Mouse (Mus musculus): ENCODE data around the gene Slc29a4.

The Slc29a4 gene

DNA sequence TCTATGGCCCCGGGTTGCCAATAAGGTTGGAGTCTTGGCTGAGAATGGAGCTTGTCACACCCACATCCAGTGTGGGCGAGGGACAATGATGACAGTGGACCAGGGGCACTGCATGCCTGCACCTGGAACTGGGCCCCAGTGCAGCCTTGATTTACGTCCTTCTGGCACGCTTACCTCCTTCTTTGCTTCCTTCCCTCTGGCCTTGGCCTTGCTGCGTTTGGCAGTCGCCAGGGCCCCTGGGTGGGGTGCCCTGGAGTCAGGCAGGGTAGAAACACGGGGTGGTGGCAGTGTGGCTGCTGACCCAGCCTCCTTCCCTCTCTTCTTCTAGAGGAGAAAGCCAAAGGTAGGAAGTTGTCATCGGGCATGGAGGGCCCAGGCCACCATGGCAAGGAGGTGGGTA lies 47.6 kb downstream of the Slc29a4 start:
- DNase-seq (ENCODE audit: low read depth, low spot score) = no peak

DNA sequence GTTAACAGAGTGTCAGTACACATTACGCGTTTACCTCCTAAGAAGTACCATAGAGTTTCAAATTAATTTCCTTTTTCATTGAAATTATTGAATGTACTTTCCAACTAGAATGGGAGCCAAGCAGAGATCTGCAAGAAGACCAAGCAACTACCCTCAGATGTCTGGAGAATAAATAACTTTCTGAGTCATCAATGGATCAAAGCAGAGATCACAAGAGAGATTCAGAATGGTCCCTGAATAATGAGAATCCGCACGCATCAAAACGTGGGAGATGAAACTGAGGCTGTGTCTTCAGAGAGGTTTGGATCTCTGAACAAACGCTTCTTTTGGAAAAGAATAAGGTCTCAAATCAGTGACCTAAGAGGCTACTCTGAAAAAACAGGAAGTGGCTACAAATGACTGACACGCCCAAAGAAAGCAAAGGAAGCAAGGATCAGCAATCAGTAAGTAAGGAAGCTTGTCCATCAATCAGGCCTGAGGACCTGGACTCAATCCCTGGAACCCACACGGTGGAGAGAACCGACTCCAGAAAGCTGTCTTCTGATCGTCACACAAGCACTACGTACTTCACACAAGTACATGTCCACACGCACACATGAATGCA lies 54.8 kb downstream of the Slc29a4 start:
- DNase-seq (ENCODE audit: low read depth, low spot score) = no peak

DNA sequence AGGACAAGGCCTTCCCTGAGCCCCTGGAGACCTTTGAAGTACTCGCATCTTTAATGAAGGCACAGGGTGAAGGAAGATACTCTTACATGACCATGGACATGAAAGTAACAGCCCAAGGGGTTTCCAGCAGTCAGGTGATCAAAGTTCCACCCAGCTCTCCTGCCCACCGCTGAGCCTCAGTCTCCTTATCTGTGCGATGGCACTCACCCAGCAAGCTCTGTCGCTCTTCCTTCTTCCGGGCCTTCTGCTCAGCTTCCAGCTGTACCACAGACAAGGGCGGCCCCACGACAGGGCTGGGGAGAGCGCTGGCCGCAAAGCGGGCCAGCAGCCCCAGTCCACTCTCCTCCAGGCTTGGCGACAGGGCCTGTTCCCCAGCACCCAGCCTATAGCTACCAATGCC lies 57.9 kb downstream of the Slc29a4 start:
- no peak for DNase-seq (ENCODE audit: low read depth, low spot score)

DNA sequence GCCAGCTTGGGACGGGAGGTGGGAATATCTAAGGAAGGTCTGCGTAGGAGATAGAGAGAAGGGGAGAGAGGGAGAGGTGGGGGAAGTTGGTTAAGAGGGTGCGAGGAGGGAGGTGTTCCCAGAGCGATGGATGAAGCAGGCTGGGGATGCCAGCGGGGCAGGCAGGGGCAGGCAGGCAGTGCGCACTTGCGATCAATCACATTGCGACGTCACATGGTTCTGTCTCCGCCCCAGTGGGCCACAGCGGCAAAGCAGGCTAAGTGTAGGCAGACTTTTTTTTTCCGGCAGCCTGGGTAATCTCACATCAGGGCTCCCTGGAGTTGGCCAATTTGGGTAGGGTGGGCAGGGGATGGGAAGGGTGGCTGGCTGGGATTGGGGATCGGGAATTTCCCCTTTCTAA lies 59.9 kb downstream of the Slc29a4 start:
- DNase-seq (ENCODE audit: low read depth, low spot score) = no peak

DNA sequence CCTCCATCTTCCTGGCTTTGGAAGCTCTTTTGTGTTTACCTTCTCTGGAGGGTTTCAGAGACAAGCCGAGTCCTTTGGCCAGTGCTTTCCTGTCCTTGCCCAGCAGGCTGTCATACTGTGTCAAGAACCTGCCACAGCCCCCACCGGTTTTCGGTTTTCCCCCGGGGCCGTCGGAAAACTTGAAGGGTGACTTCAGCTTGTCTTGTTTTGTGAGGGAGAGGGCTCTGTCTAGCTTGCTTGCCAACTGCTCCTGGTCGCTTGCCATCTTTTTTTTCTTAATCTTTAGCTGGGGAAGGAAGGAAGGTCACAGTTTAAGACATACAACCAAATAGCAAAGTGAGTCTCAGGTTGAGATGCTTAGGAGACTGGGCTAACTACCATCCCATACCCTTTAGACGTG lies 67.5 kb downstream of the Slc29a4 start:
- no peak for DNase-seq (ENCODE audit: low read depth, low spot score)

DNA sequence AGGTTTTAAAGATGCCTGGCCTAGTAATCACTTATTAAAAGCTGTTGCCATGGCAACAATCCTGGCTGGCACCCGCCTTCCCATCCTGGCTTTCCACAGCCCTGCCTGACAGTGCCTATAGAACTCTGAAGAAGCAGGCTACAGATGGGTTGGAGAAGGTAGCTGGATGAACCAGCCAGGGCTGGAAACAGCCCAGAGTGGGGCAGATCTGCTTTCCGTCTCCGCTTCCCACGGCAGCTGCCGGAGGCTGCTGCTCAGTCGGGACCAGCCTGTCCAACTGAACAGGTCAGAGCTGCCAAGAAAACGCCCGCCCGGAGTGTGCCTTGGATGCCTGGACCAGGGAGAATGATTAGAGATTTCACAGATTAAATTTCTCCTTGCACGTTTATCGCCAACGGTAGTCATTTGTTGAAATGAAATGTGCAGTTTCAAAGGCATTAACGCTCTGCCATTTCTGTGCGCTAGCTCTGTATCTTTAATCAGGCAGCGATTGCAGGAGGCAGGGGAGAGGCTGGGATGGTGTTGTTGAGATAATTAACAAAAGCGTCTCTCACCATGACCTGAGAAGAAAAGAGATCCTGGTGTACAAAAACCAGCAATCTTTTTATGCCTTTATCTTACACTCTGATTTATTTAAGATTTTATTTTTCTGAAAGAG lies 69.1 kb downstream of the Slc29a4 start:
- no peak for DNase-seq (ENCODE audit: low read depth, low spot score)

DNA sequence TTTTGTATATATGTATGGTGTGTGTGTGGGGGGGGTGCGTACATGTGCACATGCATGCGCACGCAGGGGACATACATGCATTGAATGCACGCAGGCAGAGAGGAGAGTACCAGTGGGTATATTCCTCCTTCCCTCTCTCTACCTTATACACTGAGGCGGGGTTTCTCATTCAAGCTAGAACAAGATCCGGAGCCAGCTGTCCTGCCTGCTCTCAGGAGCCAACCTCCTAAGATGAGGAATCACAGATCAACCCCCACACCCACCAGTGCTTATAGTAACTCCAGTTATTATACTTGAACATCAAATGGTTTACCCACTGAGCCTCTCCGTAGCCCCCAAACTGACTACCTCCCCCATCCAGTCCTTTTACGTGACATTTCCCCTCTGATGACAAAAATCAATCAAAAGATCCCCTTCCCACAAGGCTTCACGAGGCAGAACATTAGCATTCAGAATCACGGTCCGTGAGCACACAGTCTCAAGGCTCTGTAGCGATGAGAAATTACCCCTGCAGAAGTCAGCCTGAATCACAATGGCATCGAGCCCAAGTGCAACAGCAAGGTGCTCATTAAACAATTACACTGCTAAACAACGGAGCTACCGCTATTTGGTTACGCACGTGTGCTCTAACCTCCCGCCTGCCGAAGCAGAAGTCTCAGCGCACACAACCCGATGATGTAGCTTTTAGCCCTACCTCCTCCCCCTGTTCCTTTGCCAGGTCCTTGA lies 69.9 kb downstream of the Slc29a4 start:
- no peak for DNase-seq (ENCODE audit: low read depth, low spot score)

DNA sequence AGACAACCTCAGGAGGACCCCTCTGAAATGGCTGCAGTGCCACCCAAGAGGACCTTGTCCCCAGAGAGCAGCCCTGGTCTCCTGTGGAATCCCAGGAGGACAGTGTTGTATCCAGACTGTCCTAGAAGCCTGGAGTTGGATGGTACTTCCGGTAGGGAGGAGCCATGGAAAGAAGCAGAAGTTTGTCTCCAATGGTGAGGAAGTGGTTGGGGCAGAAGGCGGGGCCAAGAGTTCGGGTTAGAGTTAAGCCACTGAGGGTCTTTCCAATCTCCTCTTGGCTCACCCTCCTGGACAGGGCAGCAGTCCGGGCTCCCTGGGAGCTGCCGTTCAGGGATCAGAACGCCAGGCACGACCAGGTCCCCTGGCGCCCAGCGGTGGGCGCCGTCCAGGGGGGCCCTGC lies 72.0 kb downstream of the Slc29a4 start:
- DNase-seq (ENCODE audit: low read depth, low spot score) = no peak

DNA sequence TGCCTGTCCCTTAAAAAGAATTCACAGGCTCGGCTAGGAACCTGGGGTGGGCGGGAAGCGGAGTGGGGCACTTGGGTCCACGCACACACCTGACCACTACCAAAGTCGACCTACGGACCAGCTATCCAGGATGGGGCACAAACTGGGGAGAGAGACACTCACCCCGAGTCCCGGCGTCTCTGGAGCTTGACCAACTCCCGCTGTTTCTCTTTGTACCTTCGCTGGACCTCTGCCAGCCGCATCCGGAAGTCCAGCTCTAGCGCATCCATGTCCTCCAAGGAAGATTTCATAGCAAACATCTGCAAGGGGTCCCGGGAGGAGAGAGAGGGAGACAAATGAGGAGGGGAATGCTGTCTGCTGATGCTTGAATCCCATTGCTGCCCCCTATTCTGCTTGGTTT lies 72.6 kb downstream of the Slc29a4 start:
- no peak for DNase-seq (ENCODE audit: low read depth, low spot score)

DNA sequence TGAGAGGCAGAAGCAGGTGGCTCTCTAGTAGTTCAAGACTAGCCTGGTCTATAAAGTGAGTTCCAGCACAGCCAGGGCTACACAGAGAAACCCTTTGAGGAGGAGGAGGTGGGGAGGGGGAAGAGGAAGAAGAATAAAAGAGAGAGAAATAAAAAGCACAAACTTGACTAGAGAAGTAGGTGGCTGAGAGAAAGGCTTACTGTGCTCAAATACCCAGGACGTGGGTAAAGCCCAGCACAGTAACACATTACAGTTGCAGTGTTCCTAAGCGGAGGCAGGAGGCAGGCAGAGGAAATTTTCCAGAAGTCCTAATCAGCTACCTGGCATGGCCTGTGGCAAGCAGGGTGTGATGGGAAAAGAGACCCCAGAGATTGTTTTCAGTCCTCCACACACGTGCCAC lies 74.4 kb downstream of the Slc29a4 start:
- no peak for DNase-seq (ENCODE audit: low read depth, low spot score)

DNA sequence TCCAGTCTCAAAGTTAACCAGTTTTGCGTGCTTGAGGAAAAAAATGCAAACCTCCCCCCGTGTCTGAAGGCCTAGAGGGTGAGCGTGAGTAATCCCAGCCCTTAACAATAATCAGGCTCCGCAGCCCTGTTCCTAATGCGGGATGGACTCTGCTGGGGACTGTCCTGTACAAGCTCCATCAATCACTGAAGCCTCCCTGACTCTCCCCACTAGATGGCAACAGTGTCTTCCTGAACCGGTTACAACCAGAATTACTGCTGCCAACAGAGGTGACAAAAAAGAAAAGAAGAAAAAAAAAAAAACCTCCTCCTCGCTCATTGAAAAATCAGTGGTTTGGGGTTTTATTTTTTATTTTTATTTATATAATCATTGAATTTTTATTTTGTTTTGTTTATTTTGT lies 75.6 kb downstream of the Slc29a4 start:
- DNase-seq (ENCODE audit: low read depth, low spot score) = peak; percentile 35

DNA sequence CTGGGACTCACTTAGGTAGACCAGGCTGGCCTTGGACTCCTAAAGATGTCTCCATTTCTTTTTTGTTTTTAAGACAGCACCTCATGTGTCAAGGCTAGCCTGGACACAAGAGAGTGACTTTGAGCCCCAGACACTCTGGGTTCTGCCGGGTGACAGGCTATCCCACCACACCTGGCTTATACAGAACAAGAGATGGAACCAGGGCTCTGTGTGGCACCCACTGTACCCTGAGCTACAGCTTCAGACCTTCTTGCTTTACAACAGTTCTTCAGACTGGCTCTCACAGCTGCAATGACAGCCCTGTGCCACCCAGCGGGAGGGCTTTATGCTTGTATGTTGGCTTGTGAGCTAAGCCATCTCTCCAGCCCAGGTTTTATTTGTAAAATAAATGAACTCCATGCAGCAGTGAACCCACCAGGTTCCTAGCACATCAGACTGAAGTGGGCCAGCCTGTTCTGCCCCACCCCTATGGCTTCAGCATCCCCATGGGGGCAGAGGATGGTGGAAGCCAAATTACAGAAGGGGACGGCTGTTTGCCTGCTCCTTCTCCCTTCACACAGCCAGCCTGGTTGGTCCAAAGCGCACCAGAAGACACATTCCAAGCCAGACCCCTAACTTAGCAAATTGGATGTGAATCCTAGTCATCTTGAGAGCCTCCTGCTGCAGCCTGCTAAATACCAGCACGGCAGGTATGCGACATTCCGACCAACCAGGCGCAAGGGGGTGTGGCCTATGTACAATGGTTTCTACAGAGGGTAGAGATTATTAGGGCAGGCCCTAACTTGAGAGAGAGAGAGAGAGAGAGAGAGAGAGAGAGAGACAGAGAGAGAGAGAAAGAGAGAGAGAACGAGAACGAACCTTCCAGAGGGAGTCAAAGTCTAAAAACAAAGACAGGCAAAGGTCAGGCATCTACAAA lies 76.3 kb downstream of the Slc29a4 start:
- DNase-seq (ENCODE audit: low read depth, low spot score) = no peak

DNA sequence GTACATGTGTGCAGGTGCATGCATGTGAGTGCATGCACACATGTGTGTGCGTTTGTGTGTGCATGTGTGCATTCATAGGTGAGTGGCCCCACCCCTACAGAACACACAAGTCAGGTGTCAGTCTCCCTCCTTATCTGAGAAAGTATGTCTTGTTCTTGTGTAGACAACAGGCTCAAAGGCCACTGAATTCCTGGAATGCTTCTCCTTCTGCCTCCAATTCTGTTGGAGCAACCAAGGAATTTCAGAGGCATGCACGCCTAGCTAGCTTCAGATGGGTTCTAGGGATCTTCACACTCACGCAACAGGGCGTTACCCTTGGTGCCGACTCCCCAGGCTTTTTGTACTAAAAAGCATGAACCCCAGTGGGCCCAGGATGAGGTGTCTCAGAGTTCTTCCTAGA lies 77.3 kb downstream of the Slc29a4 start:
- no peak for DNase-seq (ENCODE audit: low read depth, low spot score)

DNA sequence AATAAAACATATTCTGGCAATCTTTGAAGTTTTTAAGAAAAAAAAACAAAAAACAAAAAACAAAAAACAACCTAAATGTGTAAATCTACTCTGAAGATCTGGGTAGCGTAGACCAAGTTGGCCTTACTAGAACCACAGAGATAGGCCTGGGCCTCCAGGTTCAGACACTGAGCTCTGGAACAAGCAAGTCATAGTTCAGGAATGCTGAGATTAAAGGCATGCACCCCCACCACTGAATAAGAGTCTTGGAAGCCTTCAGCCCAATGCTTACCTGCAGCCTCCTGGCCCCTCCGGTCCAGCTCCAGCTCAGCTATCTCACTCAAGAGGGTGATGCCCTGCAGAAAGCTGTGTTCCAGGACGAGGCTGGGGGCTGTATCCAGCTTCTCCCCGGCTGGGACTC lies 78.7 kb downstream of the Slc29a4 start:
- DNase-seq (ENCODE audit: low read depth, low spot score) = no peak

DNA sequence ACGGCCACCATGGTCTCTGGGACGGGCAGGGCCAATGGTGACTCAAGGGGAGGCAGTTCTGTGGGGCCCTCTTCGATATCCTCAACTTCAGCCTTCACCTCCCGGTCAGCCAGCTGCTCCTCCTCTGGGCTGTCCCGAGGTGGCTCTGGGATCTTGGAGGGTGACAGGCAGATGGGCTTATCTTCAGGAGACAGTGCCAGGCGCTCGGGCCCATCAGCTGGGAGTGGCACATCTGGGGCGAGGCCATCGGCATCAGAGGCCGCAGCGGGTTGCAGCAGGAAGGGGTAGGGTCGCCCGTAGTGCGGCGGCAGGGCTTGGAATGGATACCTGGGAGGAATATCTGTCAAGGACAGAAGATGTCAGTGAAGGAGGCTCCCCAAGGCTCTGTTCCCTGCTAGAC lies 79.7 kb downstream of the Slc29a4 start:
- no peak for DNase-seq (ENCODE audit: low read depth, low spot score)

Measured in embryo, embryonic 11.5 days (tissue).